Mouse (Mus musculus) midbrain, embryonic 15.5 days (tissue): ENCODE measurements around the gene Atp13a5. TPM values are rescaled to one million over a fixed set of nuclear protein-coding genes. Genes with fewer than 3 reads are reported as not detected.
A peak's percentile ranks its signal among the peaks of the same experiment; 100 is the strongest.

Experiments used
- ATAC-seq: fragments of 200-750 bp; cut with Nextera tagmentation; replicated peaks from 2 replicates; pipeline ENCODE4 v1.8.0; 2017; ENCODE audit warnings: moderate TSS enrichment
- H3K27ac ChIP-seq: fragments of 300-500 bp; sonication (generic); 2 replicates; pipeline ENCODE4 v1.5.1; 2015; ENCODE audit warnings: mild to moderate bottlenecking, inconsistent platforms
- H3K27me3 ChIP-seq: fragments of 300-500 bp; sonication (generic); replicated peaks from 2 replicates; pipeline ENCODE4 v1.6.1; 2015; ENCODE audit warnings: inconsistent platforms
- H3K36me3 ChIP-seq: fragments of 300-500 bp; sonication (generic); replicated peaks from 2 replicates; pipeline ENCODE4 v1.6.1; 2015; ENCODE audit warnings: inconsistent platforms
- H3K4me1 ChIP-seq: fragments of 300-500 bp; sonication (generic); 2 replicates; pipeline ENCODE4 v1.6.1; 2015; ENCODE audit warnings: inconsistent platforms
- H3K4me2 ChIP-seq: fragments of 300-500 bp; sonication (generic); 2 replicates; pipeline ENCODE4 v1.6.1; 2015; ENCODE audit warnings: inconsistent platforms, mild to moderate bottlenecking, moderate library complexity
- H3K4me3 ChIP-seq: fragments of 300-500 bp; sonication (generic); 2 replicates; pipeline ENCODE4 v1.5.1; 2015; ENCODE audit warnings: mild to moderate bottlenecking, inconsistent platforms
- H3K9ac ChIP-seq: fragments of 300-500 bp; sonication (generic); 2 replicates; pipeline ENCODE4 v1.6.1; 2015; ENCODE audit warnings: mild to moderate bottlenecking, inconsistent platforms
- H3K9me3 ChIP-seq: fragments of 300-500 bp; sonication (generic); 2 replicates; pipeline ENCODE4 v1.6.1; 2016; ENCODE audit warnings: inconsistent platforms
- WGBS: fragments of 180-500 bp; shearing (Covaris S2); methylation state at CpG from one replicate; pipeline ENCODE4 v1.1.7; 2015; ENCODE audit warnings: mixed read lengths; 5-methylcytosine and 5-hydroxymethylcytosine counted together
- polyA plus RNA-seq: library from polyadenylated mRNA; unstranded; fragments of >200 nt; fragmentation: Nextera tagmentation; extraction: Ambion mirVana; gene quantifications from 2 replicates; pipeline ENCODE4 v1.2.1, GENCODE M21; 2015

Gene Atp13a5
- polyA plus RNA-seq, 1 experiment from 2014 or later, result 3.2 TPM

DNA sequence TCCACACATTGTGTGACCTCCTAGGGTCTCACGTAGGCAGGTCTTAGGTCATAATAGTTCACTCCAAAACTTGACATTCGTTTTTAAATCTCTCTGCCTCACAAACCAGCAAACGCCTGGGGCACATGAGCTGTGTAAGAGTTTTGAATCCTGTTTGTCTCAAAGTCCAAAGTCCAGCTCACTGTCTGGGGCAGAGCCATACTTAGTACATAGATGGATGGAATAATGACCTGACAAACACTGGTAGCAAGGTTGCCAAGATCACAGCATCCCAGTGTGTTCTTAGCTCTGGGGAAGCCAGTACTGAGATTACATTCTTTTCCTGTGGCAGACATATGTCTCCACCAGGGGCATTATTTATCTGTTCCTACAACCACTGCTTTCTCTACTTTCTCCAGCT, 63.5 kb downstream of the Atp13a5 start:
- H3K27ac ChIP-seq, result no peak overlapping the region
- H3K36me3 ChIP-seq, result no peaks in the 10 kb centered on the region
- H3K9ac ChIP-seq, result no peak overlapping the region
- WGBS, result 86% methylated on average over 3 of the region's 3 CpGs
- no peak overlapping the region for H3K4me3 ChIP-seq
- no peak overlapping the region for H3K4me2 ChIP-seq
- H3K9me3 ChIP-seq, result no peaks in the 10 kb centered on the region
- no peak for ATAC-seq
- no peaks in the 10 kb centered on the region for H3K27me3 ChIP-seq
- no peaks in the 10 kb centered on the region for H3K4me1 ChIP-seq

DNA sequence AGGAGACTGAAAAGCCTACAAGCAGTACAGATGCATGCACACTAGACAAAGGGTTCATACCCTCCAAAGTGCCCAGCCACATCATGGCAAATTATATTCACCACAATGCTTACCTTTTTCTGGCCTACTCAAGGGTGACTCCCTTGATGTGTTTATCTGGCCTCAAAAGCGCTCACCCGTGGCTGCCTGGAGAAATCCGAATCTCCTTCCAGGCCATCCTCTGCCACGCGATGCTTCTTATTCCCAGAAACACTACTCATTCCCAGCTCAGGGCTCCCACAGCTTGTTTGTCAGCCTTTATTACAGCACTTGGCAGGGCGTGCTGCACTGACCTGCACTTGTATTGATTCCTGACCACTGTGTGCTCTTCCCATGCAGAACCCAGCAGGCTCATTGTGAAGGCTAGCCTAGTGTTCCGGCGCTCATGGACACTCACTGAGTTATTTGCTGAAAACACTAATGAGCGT, 80.9 kb downstream of the Atp13a5 start:
- H3K9ac ChIP-seq, result no peak overlapping the region
- H3K4me2 ChIP-seq, result no peak overlapping the region
- WGBS, result 46% methylated on average over 9 of the region's 9 CpGs
- no peak overlapping the region for H3K27ac ChIP-seq
- no peak overlapping the region for H3K4me3 ChIP-seq
- H3K27me3 ChIP-seq, result no peaks in the 10 kb centered on the region
- H3K4me1 ChIP-seq, result peaks cover 8% of the 10 kb centered on the region; the same call in 1 of the 2 replicates
- H3K36me3 ChIP-seq, result no peaks in the 10 kb centered on the region
- ATAC-seq, result peak; percentile 62
- no peaks in the 10 kb centered on the region for H3K9me3 ChIP-seq

DNA sequence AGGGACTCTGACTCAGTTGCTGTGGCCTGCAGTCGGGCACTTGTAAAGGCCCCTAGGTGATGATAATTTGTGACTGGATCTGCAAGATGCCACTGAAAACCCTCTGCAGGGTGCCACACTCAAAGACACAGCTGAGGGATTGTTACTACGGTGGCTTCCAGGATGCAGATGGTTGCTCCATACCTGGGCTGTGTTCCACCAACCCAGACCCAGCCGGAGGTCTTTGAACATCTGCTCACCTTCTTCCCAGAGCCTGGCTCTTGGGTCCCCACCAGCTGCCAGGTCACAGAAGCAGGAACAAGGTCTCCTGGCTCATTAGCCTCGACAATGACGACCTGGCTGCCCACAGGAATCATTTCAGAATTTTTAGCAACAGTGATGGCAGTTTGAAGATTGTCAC, 97.8 kb downstream of the Atp13a5 start:
- H3K4me1 ChIP-seq, result no peaks in the 10 kb centered on the region
- H3K36me3 ChIP-seq, result no peaks in the 10 kb centered on the region
- no peak overlapping the region for H3K4me3 ChIP-seq
- ATAC-seq, result no peak
- no peak overlapping the region for H3K9ac ChIP-seq
- H3K4me2 ChIP-seq, result no peak overlapping the region
- no peaks in the 10 kb centered on the region for H3K9me3 ChIP-seq
- no peak overlapping the region for H3K27ac ChIP-seq
- no peaks in the 10 kb centered on the region for H3K27me3 ChIP-seq
- 76% methylated on average over 5 of the region's 5 CpGs for WGBS

DNA sequence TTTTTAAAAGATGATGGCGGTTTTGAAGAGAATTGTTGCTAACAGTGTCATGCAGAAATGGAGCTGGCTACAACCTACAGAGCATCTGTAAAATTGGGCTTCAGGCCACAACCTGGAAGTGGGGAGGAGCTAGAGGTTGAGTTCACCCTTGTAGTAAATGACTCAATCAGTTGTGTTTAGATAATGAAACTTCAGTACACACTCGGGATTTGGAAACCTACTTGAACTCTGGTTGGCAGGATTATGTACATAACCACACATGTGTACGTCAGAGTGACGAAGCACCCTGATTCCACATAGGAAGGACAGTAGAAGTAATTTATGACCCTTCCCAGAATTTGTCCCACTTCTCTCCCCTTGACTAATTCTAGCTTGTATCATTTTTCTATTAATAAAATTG, 124.2 kb downstream of the Atp13a5 start:
- no peak overlapping the region for H3K9ac ChIP-seq
- H3K4me1 ChIP-seq, result no peaks in the 10 kb centered on the region
- WGBS, result 87% methylated on average over 4 of the region's 4 CpGs
- no peak overlapping the region for H3K4me2 ChIP-seq
- ATAC-seq, result no peak
- H3K4me3 ChIP-seq, result no peak overlapping the region
- no peaks in the 10 kb centered on the region for H3K27me3 ChIP-seq
- no peaks in the 10 kb centered on the region for H3K9me3 ChIP-seq
- H3K36me3 ChIP-seq, result no peaks in the 10 kb centered on the region
- no peak overlapping the region for H3K27ac ChIP-seq

DNA sequence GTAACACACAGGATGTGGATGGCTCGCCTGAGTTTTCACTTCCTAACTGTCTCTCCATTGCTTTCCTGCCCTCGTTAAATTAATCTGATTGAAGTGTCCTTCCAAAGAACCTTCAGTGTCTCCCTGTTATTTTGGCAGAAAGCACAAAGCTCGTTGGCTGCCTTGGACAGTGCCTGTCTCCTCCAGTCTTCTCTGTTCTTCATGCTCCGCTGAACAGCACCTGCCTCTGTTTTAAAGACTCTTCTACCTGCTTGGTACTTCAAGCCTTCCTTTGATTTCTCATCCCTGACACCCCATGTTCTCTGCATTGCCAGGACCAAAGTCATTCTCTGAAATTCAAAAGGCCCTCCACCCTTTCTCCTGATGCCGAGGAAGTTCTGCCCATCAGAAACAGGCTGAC, 142.6 kb downstream of the Atp13a5 start:
- Histone ChIP-seq H3K4me3 (no peak overlapping the region), H3K9me3 (no peaks in the 10 kb centered on the region), H3K27me3 (no peaks in the 10 kb centered on the region), H3K27ac (no peak overlapping the region), H3K4me2 (no peak overlapping the region), H3K9ac (no peak overlapping the region), H3K4me1 (no peaks in the 10 kb centered on the region), H3K36me3 (no peaks in the 10 kb centered on the region)
- WGBS, result 74% methylated on average over 5 of the region's 5 CpGs
- no peak for ATAC-seq

DNA sequence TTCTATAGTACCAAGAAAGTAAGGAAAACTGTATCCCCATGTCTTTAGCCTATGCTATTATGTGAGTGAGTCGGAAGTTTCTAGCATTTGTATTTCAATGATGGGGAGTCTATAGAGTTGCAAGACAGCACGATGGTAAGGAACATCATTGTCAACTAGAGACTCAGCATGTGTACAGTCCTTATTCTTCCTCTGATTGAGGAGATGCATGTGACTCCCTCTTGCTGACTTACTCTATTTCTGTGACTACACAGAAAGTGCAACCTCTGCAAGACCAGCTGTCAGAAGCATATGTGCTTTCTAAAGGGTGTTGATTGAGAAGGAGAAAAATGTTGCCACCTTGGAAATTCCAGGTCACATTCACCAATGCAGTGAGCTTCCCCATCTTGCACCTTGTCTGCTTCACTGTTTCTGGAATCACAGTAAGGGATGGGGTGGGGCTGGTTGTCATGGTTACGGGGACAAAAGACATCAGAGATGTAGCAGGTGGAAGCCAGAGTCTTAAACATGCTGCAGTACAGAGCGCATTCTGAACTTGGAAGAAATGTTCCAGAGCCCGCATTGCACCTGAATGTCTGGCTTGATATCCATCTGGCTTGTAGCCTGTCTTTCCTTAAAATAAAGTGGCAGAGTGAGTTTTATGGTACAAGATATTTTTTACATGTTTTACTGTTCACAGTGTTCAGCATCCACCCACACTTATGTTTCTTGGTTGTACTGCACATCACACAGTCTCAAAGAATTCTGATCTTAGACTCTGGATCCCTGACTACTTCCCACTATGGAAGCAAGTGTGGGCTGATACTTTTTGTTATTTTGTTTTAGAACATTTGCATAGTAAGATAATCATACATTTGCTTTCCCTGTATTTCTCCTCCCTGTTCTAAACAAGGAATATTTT, 161.9 kb downstream of the Atp13a5 start:
- no peak overlapping the region for H3K27ac ChIP-seq

DNA sequence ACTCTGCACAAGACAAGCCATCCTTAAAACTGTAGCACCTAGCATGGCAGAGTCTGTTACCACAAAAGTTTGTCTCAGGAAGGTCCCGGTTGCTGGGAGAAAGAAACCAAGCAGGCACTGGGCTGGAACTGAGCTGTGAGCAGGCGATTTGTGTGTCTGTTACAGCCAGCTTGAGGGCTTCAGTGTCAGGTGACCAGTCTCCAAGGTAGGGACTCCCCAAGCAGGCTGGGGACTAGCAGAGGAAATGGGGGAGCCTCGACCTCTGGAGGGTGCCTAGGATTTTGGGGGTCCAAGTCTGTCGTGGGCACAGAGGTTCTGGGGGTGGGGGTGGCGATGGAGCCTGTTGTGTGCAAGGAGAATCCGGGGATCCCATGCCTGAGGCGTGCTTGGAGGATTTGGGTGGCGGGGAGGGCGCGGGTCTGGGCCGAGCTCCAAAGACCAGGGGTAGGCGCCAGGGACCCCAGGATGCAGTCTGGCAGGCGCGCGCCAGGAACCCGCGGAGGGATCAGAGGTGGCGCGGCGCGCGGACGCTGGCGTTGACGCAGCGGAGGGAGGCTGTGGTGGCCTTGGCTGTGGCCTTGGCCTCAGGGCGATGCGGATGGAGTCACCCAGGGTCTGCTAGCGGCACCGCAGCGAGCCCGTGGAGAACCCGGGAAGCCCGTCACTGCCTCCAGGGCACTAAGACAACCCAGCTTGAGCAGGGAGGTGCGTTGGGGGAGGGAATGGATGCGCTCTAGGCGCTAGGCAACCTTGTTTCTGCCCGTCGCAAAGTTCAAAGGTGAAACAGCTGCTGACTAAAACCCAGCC, 168.7 kb downstream of the Atp13a5 start, which contains the start of gene Hrasls:
Gene Hrasls (plus strand): TSS at position 91 of the 807 bp plus-strand sequence.
- no peaks in the 10 kb centered on the region for H3K27me3 ChIP-seq
- H3K9me3 ChIP-seq, result no peaks in the 10 kb centered on the region
- H3K27ac ChIP-seq, result no peak within 1 kb of the TSS; the same call in 1 of the 2 replicates
- H3K4me2 ChIP-seq, result peak within 1 kb of the TSS; percentile 98
- peak; percentile 77 for ATAC-seq
- under 1% methylated on average over 39 of the region's 39 CpGs for WGBS
- no peaks in the 10 kb centered on the region for H3K36me3 ChIP-seq
- peak within 1 kb of the TSS; percentile 53 for H3K4me3 ChIP-seq
- H3K9ac ChIP-seq, result peak within 1 kb of the TSS; percentile 65
- H3K4me1 ChIP-seq, result peaks cover 16% of the 10 kb centered on the region

More for the DNA sequence above, 161.9 kb downstream of the Atp13a5 start:
- Histone ChIP-seq H3K4me1 (peaks cover 4% of the 10 kb centered on the region; the same call in 1 of the 2 replicates), H3K9me3 (no peaks in the 10 kb centered on the region), H3K36me3 (no peaks in the 10 kb centered on the region), H3K4me2 (no peak overlapping the region), H3K27me3 (no peaks in the 10 kb centered on the region), H3K4me3 (no peak overlapping the region), H3K9ac (no peak overlapping the region)
- WGBS, result 74% methylated on average over 5 of the region's 5 CpGs
- peak; percentile 92 for ATAC-seq

DNA sequence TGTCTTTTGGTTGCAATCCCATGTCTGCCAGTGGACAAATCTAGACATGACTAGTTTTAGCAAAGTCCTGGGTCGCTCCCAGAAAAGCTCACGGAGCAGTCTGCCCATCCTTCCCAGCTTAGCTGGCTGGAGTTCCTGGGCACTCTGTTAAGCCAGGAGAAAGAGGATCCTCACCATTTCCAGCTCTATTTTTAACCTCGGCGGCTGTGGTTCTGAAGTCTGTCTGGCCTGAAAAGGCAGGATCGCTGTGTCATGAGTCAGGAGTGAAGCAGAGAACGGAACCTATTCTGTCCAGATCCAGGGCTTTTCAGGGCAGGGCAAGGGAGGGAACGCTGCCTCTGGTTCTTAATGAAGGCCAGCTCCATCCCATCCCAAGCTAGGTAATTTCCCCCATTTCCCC, 169.7 kb downstream of the Atp13a5 start:
- Histone ChIP-seq H3K4me3 (no peak overlapping the region), H3K27me3 (no peaks in the 10 kb centered on the region), H3K9ac (no peak overlapping the region), H3K9me3 (no peaks in the 10 kb centered on the region), H3K27ac (no peak overlapping the region), H3K36me3 (no peaks in the 10 kb centered on the region), H3K4me1 (peaks cover 16% of the 10 kb centered on the region), H3K4me2 (no peak overlapping the region)
- no peak for ATAC-seq
- 84% methylated on average over 7 of the region's 7 CpGs for WGBS

DNA sequence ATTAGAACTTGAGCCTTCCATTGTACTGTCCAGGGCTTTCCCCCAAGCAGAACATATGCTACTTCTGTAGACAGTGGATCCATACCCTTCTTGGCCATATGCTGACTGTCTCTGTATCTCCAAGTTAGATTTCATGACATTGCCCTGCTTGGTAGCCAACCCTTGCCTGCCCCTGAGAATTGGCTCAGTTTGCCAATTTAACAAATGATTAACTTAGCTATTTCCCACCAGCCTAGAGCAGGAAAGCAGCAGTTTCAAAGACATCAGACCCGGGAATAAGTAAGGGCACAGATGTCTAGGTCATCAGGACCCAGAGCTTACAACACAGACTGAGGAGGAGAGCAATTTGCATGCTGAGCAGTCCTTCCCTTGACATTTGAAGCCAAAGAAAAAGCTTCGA, 173.0 kb downstream of the Atp13a5 start:
- no peaks in the 10 kb centered on the region for H3K36me3 ChIP-seq
- WGBS, result 25% methylated on average over 2 of the region's 2 CpGs
- no peaks in the 10 kb centered on the region for H3K9me3 ChIP-seq
- H3K4me2 ChIP-seq, result no peak overlapping the region
- no peak for ATAC-seq
- peaks cover 14% of the 10 kb centered on the region for H3K4me1 ChIP-seq
- H3K9ac ChIP-seq, result no peak overlapping the region
- no peak overlapping the region for H3K4me3 ChIP-seq
- 0 out of 2 replicates have a peak overlapping the region, but pooled peaks have one; percentile 62 for H3K27ac ChIP-seq
- H3K27me3 ChIP-seq, result no peaks in the 10 kb centered on the region

DNA sequence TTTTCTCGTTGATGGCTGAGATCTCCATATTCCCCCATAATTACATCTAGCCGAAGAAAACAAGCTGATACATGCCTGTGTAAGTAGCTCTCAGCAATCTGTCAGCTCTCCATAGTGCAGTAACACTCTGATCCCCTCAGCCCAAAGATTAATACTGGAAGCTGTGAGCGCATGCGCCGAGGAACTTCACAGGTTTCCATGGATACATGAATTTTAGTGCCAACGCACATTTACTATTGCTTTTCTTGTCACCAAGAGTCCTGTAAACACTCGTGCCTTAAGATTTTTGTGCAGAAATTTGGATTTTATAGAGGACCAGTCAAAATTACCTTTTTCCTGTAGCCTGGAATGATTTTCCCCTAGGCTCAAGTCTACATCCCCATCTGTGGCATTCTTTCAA, 173.7 kb downstream of the Atp13a5 start:
- Histone ChIP-seq H3K9me3 (no peaks in the 10 kb centered on the region), H3K9ac (no peak overlapping the region), H3K27ac (peak overlapping the region; percentile 62), H3K4me2 (no peak overlapping the region), H3K27me3 (no peaks in the 10 kb centered on the region), H3K4me3 (no peak overlapping the region), H3K36me3 (no peaks in the 10 kb centered on the region), H3K4me1 (peaks cover 7% of the 10 kb centered on the region)
- ATAC-seq, result peak; percentile 85
- WGBS, result 47% methylated on average over 7 of the region's 7 CpGs

DNA sequence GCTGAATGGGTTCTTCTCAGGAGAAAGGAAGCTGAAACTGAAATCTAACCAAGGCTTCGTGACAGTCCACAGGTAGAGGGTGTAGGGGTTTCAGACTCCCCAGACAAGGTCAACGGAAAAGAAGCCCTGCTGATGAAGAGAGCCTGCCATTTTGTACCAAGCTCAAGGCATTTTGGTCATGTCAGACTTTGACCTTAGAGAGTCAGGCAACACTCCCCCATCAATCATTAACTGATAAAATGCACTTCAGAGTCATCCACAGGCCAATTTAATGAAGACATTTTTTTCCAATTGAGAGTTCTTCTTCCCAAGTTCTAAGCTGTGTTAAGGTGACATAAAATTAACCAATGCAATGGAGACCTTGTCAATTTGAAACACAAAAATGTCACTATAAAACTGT, 177.4 kb downstream of the Atp13a5 start:
- Histone ChIP-seq H3K4me3 (no peak overlapping the region), H3K9me3 (no peaks in the 10 kb centered on the region), H3K9ac (no peak overlapping the region), H3K4me1 (peaks cover 3% of the 10 kb centered on the region; the same call in 1 of the 2 replicates), H3K4me2 (no peak overlapping the region), H3K27ac (no peak overlapping the region), H3K36me3 (no peaks in the 10 kb centered on the region), H3K27me3 (no peaks in the 10 kb centered on the region)
- ATAC-seq, result no peak
- 94% methylated on average over 2 of the region's 2 CpGs for WGBS

DNA sequence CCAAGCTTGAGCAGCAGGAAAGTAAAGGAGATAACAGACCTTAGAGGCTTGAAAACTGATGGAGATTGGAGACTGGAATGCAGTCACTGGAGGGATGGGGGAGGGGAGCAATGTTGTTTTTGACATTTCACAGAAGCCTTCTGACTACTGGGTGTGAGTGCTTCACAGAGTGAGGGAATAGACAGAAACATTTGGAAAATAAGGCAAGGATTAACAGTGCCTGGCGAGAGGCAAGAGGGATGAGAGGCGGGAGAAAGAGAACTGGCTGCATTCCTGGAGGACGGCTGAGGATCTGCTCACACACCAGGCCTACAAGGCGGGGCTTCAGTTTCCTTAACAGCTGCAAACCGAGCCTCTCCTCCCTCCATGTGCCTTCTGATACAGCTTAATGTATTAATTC, 180.1 kb downstream of the Atp13a5 start:
- Histone ChIP-seq H3K4me3 (no peak overlapping the region), H3K9me3 (no peaks in the 10 kb centered on the region), H3K27me3 (no peaks in the 10 kb centered on the region), H3K4me1 (no peaks in the 10 kb centered on the region), H3K4me2 (no peak overlapping the region), H3K27ac (no peak overlapping the region), H3K36me3 (no peaks in the 10 kb centered on the region), H3K9ac (no peak overlapping the region)
- ATAC-seq, result no peak
- WGBS, result 16% methylated on average over 5 of the region's 5 CpGs
